Mouse (Mus musculus): Measurements from ENCODE around the gene Parp2. TPM values are rescaled to one million over a fixed set of nuclear protein-coding genes. Genes with fewer than 3 reads are reported as not detected.
A peak's percentile ranks its signal among the peaks of the same experiment; 100 is the strongest.
"Not testable (repeated sequence)": the region's sequence is repeated elsewhere in the genome, so short reads cannot be mapped to it uniquely, and the experiment has no call there.

Gene Parp2
- total RNA-seq (2021), result 10 to 100 TPM; 14.0 to 20.2 TPM
- long read RNA-seq, experiment 1, transcript Parp2-201 (16 exons, 1,894 nt), result major isoform, 10 of 17 reads
- long read RNA-seq, experiment 1, partial matches to known transcripts, result 1 of 17 reads
- long read RNA-seq, experiment 1, other reads (novel, unspliced or antisense), result 6 of 17 reads
- long read RNA-seq, experiment 2, transcript Parp2-201 (16 exons, 1,894 nt), result major isoform, 11 of 18 reads
- long read RNA-seq, experiment 2, partial matches to known transcripts, result 0 of 18 reads
- long read RNA-seq, experiment 2, other reads (novel, unspliced or antisense), result 5 of 18 reads

DNA sequence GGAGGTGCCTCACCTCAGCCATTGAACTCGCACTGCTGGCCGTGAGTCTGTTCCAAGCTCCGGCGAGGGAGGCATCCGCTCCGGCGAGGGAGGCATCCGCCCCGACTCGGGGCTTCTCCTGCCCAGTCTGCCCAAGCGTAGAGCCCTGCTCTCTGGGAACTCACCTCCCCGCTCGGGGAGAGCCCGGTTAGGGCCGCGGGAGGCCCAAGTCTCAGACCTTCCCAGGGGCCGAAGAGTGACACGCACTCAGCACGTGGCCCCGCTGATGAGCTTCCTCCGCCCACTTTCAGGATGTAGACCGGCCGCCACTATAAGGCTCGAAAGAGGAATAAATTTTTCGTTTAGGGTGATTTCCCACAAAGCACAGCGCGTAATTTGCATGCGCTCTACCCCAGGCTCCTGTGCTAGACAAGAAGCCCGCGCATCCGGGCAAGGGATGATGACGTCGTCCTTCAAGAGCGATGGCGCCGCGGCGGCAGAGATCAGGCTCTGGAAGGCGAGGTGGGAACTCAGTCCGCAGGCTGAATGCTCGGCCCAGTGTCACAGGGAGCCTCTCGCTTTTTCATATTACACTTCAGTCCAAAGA lies at the start of gene Parp2, which contains the start of gene Ccnb1ip1:
TSS of gene Parp2 (plus strand) at position 355 of the 586 bp plus-strand sequence.
TSS of gene Ccnb1ip1 (minus strand) at position 246 of the 586 bp plus-strand sequence.
- peak; percentile 87 for DNase-seq

DNA sequence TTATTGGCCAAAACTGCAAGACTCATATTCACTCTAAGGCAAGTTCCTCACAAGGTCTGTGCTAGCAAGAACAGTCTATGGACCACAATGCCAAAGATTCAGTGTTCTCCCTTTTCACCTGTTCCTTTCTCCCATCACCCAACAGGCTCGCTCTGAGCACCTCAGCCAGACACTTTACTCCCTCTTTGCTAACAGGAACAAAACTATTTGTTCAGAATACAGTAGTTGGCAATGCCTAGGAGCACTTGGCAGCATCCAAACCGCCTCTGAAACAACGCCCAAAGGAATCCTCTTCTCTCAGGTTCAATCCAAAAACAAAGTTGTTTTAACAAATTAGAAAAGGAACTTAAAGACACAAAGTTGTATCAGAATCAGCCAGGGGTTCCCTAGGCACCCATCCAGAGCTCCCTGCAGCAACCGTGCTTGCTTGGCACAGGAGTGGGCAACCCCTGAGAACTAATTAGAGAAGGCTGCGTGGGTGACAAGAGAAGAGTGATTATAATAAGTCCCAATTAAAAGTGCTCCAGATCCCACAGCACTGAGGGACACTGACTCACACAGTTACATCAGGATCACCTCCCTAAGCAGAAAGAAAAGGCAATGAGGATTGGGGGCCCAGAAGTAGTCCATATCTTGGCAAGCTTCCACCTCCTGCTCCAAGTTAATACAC lies 49.1 kb upstream of the Parp2 start:
- no peak for DNase-seq

DNA sequence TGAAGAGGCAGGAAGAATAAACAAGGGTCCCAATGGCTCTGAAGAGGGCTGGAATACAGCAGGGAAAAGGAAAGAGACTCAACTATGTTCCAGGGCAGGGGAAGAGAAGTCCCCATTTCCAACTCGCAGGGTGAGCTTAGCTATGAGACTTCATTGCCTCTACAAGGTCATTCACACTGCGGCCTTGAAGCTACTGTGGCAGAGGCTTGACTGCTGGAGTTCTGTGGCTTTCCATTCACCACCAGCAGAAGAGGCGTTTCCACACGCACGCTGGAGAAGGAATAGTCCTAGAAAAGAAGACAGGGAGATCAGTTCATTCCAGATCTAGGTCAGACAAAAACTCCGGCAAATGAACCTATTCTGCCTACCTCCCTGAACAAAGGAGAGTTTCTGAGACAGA lies 41.9 kb upstream of the Parp2 start:
- DNase-seq, result no peak

DNA sequence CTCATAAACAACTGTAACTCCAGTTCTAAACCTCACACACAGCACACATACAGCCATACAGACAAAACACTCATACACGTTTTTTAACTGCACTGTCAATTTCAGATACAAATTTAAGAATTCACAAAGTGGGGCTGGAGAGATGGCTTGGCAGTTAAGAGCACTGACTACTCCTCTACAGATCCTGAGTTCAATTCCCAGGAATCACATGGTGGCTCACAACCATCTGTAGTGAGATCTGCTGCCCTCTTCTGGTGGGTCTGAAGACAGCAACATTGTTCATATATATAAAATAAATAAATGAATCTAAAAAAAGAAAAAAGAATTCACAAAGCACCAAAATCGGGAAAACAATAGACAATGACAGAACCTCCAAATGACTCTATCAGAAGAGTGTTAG lies 36.3 kb upstream of the Parp2 start:
- DNase-seq, result no peak

DNA sequence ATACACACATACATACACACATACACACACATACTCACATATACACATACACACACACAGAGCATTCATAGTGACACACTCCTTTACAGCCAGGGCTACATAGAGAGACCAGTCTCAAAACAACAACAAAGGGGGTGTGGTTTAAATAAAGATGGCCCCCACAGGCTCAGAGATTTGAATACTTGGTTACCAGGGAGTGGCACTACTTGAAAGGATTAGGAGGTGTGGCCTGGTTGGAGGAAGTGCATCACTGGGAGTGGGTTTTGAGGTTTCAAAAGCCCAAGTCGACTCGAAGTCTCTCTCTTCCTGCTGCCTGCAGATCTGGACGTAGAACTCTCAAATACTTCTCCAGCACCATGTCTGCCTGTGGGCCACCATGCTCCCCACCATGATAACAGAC lies 25.5 kb upstream of the Parp2 start:
- no peak for DNase-seq

DNA sequence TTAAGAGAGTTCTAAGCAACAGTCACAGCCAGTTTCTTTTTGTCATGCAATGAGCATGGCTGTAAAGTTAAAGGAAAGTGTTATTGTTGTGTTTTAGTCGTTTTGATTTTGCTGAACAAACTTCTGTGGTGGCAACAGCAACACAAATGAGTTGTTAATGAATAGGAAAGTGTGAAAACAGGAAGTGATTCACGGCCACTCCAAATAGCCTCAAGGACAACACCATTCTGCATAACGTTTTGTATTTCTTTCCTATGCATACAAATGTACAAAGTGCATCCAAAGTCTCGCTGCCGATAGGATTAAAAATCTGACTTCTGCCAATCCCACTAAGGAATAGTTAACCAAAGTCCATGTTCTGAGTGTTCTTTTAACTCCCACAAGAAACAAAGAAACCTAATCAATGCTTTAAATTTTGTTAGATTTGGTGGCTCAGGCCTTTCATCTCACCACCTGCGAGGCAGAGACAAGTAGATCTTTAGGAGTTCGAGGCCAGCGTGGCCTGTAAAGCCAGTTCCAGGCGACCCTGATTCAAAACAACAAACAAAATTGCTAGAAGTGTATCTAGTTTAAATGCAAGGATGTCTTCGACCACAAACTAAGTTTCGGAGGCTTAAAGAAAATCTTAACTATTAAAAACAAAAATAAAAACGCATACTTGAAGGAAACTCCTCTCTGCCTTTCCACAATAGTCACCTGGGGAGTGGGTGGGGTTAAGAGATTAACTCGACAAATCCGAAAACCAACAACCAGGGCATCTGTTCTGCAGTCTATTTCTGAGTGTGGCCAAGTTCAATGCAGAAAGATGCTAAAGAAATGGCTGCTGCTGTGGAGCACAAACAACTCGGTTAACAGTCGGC lies 23.0 kb upstream of the Parp2 start:
- DNase-seq, result no peak

DNA sequence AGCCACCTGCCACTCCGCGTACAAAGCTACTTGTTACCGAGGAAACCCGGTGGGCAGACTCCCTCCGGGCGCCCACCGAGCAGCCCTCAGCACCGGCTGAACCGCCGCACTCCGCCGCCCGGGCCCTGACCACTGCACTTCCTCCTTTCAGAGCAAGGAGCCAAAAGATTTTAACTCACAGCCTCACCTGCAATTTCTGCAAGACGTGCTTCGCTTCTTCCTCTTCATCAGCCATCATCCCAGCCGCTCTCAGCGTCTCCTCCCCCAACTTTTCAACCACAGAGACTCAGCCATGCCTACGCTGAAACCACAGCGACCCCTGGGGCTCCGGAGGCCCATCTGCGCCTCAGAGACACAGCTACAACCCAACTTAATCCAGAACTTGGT lies 22.4 kb upstream of the Parp2 start, which contains the start of gene Ttc5:
TSS of gene Ttc5 (minus strand) at position 269 of the 387 bp plus-strand sequence.
- DNase-seq, result peak; percentile 86

DNA sequence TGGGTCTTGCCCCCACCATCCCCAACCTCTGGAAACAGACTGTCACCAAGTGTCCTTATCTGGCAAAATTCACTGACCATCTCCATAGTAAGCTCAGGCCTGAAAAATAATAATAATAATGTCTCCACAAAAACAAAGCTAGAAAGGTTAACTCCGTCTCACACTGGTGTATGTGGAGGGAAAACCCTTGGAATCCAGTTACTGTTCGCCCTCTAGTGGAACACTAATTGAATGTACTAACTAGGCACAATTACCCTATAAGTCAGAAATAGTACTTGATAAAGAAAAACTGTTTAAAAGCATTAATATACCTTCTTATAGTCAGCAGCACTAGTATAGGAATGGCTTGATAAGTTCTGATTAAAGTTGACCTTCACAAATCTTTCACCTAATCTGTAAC lies 19.5 kb upstream of the Parp2 start:
- no peak for DNase-seq

DNA sequence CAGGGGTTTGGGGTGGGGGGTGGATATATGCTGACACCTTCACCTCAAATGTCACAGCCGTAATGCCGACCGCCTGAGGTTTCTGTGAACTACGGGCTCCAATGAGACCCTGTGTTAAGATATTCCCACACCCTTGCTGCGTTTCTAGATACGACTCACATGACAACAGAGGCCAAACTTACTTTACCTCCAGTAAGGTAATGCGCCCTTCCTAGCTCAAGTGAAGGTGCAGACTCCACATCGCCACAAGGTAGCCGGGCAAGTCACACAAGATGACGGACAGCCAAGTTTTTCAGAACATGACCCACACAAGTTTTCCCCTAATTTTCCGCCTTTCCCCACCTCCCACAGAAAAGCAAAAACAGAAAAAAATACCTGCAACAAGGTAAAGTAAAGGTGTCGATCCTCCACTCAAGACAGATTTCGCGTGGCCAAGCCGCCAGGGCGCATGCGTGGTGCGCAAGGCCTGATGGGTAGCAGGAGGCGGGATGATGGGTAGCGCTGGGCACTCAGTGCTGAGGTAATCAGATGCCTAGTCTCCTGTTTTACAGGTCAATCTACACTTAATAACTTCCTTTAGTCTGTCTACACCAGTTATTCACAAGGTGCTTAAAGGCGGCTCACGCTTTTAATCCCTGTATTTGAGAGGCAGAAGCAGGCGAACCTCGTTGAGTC lies 12.2 kb upstream of the Parp2 start:
- DNase-seq, result no peak

DNA sequence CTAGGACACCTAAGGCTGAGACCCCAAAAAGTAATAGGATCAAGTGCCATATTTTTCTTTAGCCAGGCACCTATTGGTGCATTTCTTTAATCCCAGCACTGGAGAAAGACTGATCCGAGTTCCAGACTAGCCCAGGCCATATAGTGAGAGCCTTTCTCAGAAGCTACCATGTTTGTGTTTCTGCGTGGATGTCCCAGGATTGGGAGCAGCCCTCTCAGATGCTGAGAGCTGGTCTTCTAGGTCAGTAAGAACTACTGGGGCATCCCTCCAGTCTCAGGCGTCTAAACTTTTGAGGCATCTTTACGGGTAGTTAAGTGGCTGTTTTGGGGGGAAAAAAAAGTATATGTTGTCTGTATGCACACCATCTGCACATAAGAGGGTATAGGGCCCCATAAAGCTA lies 11.7 kb upstream of the Parp2 start:
- no peak for DNase-seq

DNA sequence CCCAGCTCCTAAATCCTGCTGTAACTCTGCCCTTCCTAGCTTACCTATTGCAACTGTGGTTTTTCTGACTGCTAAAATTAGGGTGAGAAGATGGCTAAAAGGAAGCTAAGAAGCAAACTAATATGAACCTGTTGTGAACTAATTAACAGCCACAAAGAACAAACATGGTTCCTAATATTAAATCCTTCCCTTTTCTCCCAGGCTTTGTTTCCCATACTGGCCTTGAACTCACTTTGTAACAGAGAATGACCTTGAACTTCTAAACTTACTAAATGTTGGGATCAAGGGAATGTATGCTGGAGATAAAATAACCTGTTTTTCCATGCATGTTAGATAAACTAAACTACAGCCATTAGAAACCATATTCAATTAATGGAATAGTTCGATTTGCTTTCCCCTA lies 11.2 kb upstream of the Parp2 start:
- DNase-seq, result no peak

DNA sequence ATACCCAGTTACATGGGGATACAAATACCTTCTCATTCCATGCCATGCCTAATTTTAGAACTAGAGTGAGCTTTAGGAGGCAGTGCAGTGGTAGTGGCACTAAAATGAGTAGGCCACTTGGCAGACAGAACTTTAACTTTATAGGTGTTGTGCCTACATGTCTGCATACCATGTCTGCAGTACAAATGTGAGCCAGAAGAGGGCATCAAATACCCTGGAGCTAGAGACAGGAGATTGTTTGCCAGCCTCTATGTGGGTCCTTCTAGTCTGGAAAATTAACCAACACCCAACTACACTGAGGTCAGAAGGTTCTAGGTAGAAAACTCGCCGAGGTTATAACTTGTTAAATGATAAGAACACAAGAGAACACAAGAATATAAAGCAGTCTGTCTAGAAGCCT lies 9.1 kb upstream of the Parp2 start:
- no peak for DNase-seq

DNA sequence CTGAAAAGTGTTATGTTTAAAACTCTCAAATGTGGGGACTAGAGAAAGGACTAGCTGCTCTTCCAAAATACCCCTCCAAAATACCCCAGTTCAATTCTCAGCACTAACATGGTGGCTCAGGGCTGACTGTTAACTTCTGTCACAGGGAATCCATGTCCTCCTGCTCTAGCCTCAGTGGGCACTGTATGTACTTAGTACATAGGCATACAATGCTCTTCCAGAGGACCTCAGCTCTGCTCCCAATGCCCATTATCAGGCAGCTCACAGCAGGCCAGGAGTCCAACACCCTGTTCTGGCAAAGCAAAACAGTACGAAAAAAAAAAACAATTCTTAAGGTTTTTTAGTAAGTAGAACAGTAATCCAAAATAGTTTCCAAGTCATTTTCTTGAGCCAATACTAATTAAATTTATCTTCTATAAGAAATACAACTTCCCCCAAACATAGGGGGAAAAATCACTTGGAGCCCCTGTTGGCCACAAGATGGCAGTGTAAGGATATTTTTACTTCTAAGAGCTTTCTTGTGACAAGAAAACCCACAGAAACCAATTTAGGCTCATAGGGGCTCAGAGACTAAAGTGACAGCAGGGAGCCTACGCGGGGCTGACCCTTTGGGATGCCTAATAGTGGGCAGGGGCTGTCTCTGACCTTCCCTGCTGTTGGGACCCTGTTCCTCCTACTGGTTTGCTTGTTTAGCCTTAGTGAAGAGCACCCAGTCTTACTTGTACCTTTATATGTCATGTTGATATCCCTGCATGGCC lies 8.0 kb upstream of the Parp2 start:
- DNase-seq, result no peak

DNA sequence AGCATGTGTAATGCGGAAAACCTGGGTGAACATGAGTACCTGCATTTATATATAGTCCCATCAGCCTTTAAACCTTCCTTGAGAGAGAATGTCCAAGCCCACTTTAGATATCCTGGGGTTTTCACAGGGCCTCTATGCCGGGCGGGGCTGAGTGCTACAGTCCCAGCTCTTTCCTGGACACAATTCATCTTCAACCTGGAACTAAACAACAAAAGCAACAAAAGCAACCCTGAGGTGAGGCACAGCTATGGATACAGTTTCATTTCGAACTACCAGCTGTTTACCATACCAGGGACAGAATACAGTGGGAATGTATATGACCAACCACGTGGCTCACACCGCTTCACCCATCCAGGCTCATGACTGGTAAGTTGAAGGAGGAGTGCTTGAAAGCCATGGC lies 5.2 kb upstream of the Parp2 start:
- DNase-seq, result no peak

DNA sequence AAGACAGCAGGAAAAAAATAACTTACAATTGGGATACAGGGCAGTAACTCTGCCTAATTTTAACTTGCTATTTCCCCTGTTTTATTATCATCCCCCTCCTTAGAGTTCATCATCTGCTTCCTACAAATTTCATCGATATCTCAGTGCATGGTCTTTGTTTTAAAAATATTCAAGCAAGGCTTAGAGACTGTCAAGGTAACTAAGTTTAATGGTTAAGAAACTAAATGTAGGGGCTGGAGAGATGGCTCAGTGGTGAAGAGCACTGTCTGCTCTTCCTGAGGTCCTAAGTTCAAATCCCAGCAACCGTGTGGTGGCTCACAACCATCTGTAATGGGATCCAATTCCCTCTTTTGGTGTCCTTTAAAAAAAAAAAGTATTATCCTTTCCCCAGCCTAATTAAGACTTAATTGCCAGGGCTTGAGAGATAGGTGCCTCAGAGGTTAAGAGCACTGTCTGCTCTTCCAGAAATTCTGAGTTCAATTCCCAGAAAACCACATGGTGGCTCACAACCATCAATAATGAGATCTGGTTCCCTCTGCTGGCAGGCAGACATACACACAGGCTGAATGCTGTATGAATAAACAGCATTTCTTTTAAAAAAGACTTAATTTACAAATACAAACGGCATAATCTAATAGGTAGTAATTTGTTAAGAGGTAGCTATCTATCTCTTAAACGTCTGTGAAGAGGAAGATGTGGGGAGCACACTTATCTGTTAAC lies 4.6 kb upstream of the Parp2 start:
- DNase-seq, result no peak

DNA sequence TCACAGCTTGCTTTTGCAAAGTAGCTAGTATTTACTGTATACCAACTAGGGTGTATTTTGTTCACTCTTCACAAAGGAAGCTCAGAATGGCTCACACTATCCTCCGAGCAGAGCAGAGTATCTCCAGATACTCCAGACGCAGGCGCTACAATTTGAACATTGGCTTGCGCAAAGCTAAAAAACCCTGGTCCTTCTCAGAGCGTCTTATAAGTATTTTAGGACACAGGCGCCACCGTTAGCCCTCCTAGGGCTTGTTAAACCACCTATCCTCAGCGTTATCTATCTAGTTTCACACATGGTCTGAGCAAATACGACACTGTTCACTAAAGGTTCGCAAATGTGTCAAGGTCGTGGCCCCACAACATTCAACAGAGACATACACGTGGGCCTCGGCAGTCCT lies 3.0 kb upstream of the Parp2 start:
- DNase-seq, result no peak

DNA sequence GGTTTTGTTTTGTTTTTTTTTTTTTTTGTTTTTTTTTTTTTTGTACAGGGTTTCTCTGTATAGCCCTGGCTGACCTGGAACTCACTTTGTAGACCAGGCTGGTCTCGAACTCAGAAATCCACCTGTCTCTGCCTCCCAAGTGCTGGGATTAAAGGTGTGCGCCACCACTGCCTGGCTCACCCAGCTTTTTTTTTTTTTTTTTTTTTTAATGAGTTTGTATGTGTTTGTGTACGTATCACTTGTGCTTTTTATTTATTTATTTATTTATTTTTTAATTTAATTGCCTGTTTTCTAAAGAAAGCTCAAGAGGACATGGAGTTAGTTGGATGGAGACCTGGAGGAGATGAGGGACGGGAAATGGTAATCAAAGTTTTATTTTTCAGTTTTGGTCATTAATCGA lies 1.2 kb upstream of the Parp2 start:
- DNase-seq, result not testable (repeated sequence)

DNA sequence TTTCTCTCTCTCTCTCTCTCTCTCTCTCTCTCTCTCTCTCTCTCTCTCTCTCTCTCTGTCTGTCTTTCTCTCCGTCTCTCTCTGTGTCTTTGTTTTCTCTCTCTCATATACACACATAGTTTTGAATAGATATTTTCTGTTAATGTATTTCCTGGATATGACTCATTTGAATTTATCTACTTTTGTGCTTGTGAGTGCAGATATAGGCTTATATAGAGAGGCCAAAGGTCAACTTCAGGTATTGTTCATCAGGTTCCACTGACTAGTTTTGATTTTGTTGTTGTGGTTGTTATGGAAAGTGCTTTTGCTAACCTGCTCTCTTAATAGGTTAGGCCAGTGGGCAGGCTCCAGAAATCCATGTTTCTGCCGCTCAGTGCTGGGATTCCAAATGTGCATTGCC lies 5.4 kb downstream of the Parp2 start:
- no peak for DNase-seq

DNA sequence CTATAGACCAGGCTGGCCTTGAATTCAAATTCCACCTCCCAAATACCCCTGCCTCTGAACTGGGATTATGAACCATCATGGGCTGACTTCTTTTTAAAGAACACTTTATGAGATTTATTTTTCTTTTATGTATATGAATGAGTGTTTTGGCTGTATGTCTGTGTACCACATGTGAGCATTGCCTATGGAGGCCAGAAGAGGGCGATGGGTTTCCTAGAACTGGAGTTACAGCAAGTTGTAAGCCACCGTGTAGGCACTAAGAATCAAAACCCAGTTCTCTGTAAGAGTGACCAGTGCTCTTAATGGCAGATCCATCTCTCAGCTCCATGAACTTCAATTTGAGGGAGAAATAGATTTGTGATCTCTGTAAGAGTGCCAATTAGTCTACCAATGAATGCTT lies 15.6 kb downstream of the Parp2 start:
- no peak for DNase-seq

DNA sequence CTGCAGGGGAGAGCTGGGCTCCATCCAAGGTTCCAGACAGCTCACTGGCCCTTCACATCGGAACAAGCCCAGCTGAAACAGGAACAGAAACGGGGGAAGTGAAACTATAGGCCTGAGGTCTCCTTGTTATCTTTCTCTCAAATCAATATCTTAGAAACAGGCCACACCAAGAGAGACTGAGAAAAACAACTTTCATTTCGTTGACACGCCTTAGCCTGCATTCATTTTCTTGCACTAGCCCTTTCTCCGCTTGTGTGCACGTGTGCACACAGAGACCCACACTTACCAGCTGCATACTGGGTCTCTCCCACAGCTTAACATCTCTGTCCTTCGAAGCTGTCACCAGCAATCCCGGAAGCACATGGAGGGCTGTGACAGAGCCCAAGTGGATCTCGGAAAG lies 16.6 kb downstream of the Parp2 start:
- no peak for DNase-seq

DNA sequence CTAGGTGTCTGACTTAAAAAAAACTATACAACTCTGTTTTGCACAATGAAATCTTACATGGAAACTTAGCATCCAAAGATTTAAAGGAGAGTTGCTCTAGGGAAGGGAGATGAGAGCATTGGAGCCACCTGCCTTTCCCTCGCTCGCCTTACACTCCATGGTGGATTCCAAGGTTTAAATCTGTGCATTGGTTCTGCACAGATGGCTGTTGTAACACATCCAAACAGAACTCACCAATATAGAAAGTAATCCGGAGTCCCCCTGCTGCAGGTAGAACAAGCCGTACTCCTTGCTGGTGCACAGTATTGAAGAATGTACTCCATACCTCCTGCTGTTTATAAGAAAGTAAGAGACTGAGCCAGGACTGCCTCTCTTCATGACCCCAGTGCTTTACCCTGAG lies 18.9 kb downstream of the Parp2 start:
- DNase-seq, result no peak
